Mouse (Mus musculus): ENCODE measurements at regions not wholly inside any gene's neighbourhood (a gene's known extent, or its start where the extent isn't known, plus 50 kb on each side); places are given as distances from the start of the nearest gene placed in this dataset.
"Not testable (repeated sequence)": the region's sequence is repeated elsewhere in the genome, so short reads cannot be mapped to it uniquely, and the experiment has no call there.

- peak; percentile 56 for DNase-seq (ENCODE audit: low spot score)
These were observed 137.2 kb upstream of the Pnpt1 start for GRCm38 (mm10) chr11:28993270-28993847.

DNA sequence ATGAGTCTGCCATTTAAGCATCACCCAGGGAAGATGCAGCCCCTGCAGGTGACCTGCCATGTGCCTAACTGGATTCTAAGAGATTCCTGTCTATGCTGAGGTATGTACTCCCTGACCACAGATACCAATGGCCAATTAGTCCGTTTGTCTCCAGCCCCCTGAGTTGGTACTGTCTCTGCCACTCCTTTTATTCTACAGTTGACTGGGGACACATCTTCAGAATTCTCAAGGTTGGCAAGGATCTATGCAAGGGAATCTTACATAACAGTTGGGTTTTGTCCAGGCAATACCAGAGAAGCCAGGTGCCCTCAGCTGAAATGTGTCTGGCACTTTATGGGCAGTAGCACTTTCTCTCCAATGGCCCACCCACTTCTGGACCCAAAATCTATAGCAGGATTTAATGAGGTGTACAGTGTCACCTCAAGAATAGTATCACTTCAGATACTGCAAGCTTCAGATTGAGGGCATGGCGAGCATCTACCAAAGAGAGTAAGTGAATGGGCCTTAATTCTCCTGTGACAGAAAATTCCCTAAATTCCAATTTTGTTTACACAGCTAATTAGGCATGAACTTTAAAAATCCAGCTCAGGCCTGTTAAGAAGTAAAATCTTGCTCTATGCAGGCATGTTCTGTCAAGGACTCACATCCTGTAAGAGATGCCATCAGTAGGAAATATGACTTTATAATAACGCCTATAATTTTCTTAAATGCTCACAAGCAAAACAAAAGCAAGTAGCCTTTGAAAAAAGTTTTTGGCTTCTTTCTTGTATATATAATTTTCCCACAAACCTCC lies 132.0 kb upstream of the Pnpt1 start:
- DNase-seq (ENCODE audit: low spot score), result no peak

- DNase-seq (ENCODE audit: low spot score), result no peak
These were observed 131.3 kb upstream of the Pnpt1 start for GRCm38 (mm10) chr11:28999196-28999595.

GRCm38 (mm10) chr11:28999620-29000019 lies 130.9 kb upstream of the Pnpt1 start:
- no peak for DNase-seq (ENCODE audit: low spot score)

GRCm38 (mm10) chr11:29000212-29000611 lies 130.3 kb upstream of the Pnpt1 start:
- DNase-seq (ENCODE audit: low spot score), result no peak

- DNase-seq (ENCODE audit: low spot score), result no peak
These were observed 113.1 kb upstream of the Pnpt1 start for GRCm38 (mm10) chr11:29017406-29017805.

DNA sequence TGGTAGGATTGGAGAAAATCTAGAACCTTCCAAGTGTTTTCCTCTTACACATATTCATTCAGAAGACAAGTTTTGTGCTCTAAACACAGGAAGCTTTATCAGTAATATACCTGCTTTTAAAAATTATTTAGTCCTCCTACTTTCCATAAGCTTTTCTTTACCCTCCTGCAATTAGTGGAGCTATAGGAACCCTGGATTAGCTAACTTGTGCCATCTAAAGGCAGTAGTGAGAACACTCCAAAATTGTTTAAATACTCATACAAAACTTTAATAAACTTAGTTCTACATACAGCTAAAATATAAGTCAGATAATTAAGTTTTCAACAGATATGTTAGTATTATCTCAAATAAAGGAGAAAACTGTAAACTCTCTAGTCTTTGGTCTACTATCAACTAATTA lies 89.7 kb upstream of the Pnpt1 start:
- DNase-seq (ENCODE audit: low spot score), result no peak

GRCm38 (mm10) chr11:29047985-29048610 lies 82.4 kb upstream of the Pnpt1 start:
- DNase-seq (ENCODE audit: low spot score), result not testable (repeated sequence)

- peak; percentile 3 for DNase-seq (ENCODE audit: low spot score)
These were observed 77.9 kb upstream of the Pnpt1 start for GRCm38 (mm10) chr11:29052625-29053024.

- not testable (repeated sequence) for DNase-seq (ENCODE audit: low spot score)
These were observed 61.0 kb upstream of the Pnpt1 start for GRCm38 (mm10) chr11:29069586-29069985.

GRCm38 (mm10) chr11:29072231-29072630 lies 58.3 kb upstream of the Pnpt1 start:
- DNase-seq (ENCODE audit: low spot score), result peak; percentile 13

All from gastrocnemius, adult 18-20 months (tissue).